Mouse (Mus musculus) heart, postnatal 0 days (tissue): ENCODE data around the gene Olfr975. TPM values are rescaled to one million over a fixed set of nuclear protein-coding genes. Genes with fewer than 3 reads are reported as not detected.
"Not testable (repeated sequence)": the region's sequence is repeated elsewhere in the genome, so short reads cannot be mapped to it uniquely, and the experiment has no call there.

ENCODE experiments used
- ATAC-seq: fragments of 200-750 bp; cut with Nextera tagmentation; 2 replicates; pipeline ENCODE4 v1.8.0; 2017; ENCODE audit warnings: low read depth, moderate number of reproducible peaks, moderate library complexity; ENCODE audit not compliant: insufficient read depth
- DNase-seq: peaks from one replicate; pipeline ENCODE4 v3.0.0-alpha.2; 2016; ENCODE audit warnings: low spot score
- H3K27ac ChIP-seq: fragments of 300-500 bp; sonication (generic); 2 replicates; pipeline ENCODE4 v1.5.1; 2014; ENCODE audit warnings: low read depth, mild to moderate bottlenecking
- H3K27me3 ChIP-seq: fragments of 300-500 bp; sonication (generic); 2 replicates; pipeline ENCODE4 v1.6.1; 2014; ENCODE audit warnings: low read length, mixed read lengths; ENCODE audit not compliant: control insufficient read depth, insufficient read depth
- H3K36me3 ChIP-seq: fragments of 300-500 bp; sonication (generic); replicated peaks from 2 replicates; pipeline ENCODE4 v1.6.1; 2014; ENCODE audit warnings: low read length, mixed read lengths; ENCODE audit not compliant: control insufficient read depth, insufficient read depth
- H3K4me1 ChIP-seq: fragments of 300-500 bp; sonication (generic); 2 replicates; pipeline ENCODE4 v1.6.1; 2014; ENCODE audit warnings: antibody characterized with exemption; ENCODE audit not compliant: control insufficient read depth, insufficient read depth
- H3K4me2 ChIP-seq: fragments of 300-500 bp; sonication (generic); 2 replicates; pipeline ENCODE4 v1.6.1; 2014; ENCODE audit warnings: low read depth, mild to moderate bottlenecking, low read length, moderate library complexity
- H3K4me3 ChIP-seq: fragments of 300-500 bp; sonication (generic); 2 replicates; pipeline ENCODE4 v1.5.1; 2014; ENCODE audit warnings: low read depth, low read length
- H3K9ac ChIP-seq: fragments of 300-500 bp; sonication (generic); replicated peaks from 2 replicates; pipeline ENCODE4 v1.6.1; 2014; ENCODE audit warnings: low read depth, low read length, mixed read lengths
- H3K9me3 ChIP-seq: fragments of 300-500 bp; sonication (generic); replicated peaks from 2 replicates; pipeline ENCODE4 v1.6.1; 2016; ENCODE audit warnings: low read length; ENCODE audit not compliant: control insufficient read depth
- CTCF ChIP-seq: IDR thresholded peaks from 2 replicates; pipeline ENCODE4 v1.5.1; 2016; ENCODE audit warnings: antibody characterized with exemption, control low read depth, low read depth
- EP300 ChIP-seq: IDR thresholded peaks from 2 replicates; pipeline ENCODE4 v1.6.1; 2016; ENCODE audit warnings: antibody characterized with exemption, low read depth
- WGBS: fragments of 180-500 bp; shearing (Covaris S2); extraction: QIAGEN DNeasy Blood & Tissue Kit; methylation state at CpG from one replicate; pipeline ENCODE4 v1.1.7; 2014; 5-methylcytosine and 5-hydroxymethylcytosine counted together
- polyA plus RNA-seq: library from polyadenylated mRNA; unstranded; fragments of >200 nt; fragmentation: Nextera tagmentation; extraction: Ambion mirVana; gene quantifications from 2 replicates; pipeline ENCODE4 v1.2.1, GENCODE M21; 2015
- total RNA-seq: library from RNA; depleted of rRNA; stranded (reverse); fragments of >200 nt; gene quantifications from 2 replicates; pipeline ENCODE4 v1.2.3, GENCODE M21; 2014; ENCODE audit warnings: low replicate concordance; rRNA removed

The Olfr975 gene
- total RNA-seq = not detected in 2 replicates
- polyA plus RNA-seq = not detected in 2 replicates

- Histone ChIP-seq H3K27ac (no peak within 1 kb of the TSS), H3K27me3 (no peaks in the 10 kb centered on the region), H3K9ac (no peak within 1 kb of the TSS), H3K9me3 (no peaks in the 10 kb centered on the region), H3K36me3 (no peaks in the 10 kb centered on the region), H3K4me3 (no peak within 1 kb of the TSS), H3K4me1 (no peaks in the 10 kb centered on the region), H3K4me2 (no peak within 1 kb of the TSS)
- ATAC-seq (no peak), DNase-seq (no peak)
- WGBS = 44% methylated on average over 1 of the region's 1 CpGs
- TF ChIP-seq CTCF = no peak
- TF ChIP-seq EP300 = no peak
Observed at GRCm38 (mm10) chr9:39951946-39952345, at the start of gene Olfr975. Olfr975 (minus strand) TSS chr9:39952046.

DNA sequence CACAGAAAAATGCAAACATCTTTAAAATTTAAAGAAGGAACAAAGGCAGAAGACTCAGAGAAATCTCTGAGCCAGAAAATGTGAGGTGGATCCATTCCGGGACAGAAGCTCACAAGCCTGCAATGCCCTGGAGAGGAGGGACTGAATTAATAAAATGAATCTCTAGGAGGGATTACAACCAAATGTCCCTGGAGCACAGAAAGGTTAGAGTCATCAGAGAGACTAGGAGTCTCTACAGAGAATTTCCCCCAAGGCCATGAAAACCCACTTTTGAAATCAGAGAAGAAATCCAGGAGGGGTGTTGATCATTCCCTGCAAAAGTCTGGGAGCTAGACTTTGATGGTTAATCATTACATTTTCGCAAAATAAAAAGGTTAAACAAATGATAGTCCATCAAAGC lies 40.0 kb upstream of the Olfr975 start, which contains the start of gene Olfr978:
Olfr978 (plus strand) TSS at position 301 of the 400 bp plus-strand sequence.
- DNase-seq = no peak
- no peak for TF ChIP-seq CTCF
- no peak for TF ChIP-seq EP300
- 79% methylated on average over 2 of the region's 2 CpGs for WGBS
- Histone ChIP-seq H3K27me3 (no peaks in the 10 kb centered on the region), H3K9ac (no peak within 1 kb of the TSS), H3K4me2 (no peak within 1 kb of the TSS), H3K27ac (no peak within 1 kb of the TSS), H3K9me3 (no peaks in the 10 kb centered on the region), H3K4me1 (no peaks in the 10 kb centered on the region), H3K36me3 (no peaks in the 10 kb centered on the region), H3K4me3 (no peak within 1 kb of the TSS)
- no peak for ATAC-seq

DNA sequence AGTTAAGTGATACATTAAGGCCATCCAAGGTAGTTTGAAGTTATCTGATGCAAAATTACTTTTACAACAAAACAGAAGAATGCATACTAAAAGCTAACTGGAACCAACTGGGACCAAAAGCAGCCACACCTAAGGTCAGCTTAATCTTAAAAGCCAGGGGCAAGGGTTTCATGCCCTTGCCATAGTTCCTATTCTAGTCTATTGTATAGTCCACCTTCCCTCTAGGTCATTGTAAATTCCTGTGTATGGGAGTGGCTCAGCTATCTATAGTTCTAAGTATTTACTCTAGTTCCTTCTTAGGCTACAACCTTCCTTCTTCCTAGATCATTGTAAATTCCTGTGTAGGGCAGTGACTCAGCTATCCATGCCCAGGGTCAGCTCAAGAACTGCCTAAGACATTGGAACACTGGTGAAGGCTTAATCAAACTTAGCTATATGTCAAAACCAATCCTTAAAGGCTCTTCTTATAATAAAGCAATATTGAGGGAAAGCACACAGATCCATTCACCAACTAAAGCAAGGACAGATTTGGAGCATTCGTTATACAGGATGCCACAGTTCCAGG lies 24.8 kb upstream of the Olfr975 start:
- not testable (repeated sequence) for H3K4me2 ChIP-seq
- 72% methylated on average over 1 of the region's 1 CpGs for WGBS

GRCm38 (mm10) chr9:39961033-39961432 lies 9.2 kb upstream of the Olfr975 start, which contains the start of gene Olfr976:
Olfr976 (minus strand) TSS chr9:39961133.
- H3K27me3 ChIP-seq, H3K27ac ChIP-seq, DNase-seq, H3K36me3 ChIP-seq, ATAC-seq, H3K4me3 ChIP-seq, H3K9ac ChIP-seq, H3K9me3 ChIP-seq, H3K4me2 ChIP-seq, H3K4me1 ChIP-seq: not testable (repeated sequence)
- 75% methylated on average over 6 of the region's 9 CpGs for WGBS

More for the DNA sequence above, 24.8 kb upstream of the Olfr975 start:
- not testable (repeated sequence) for H3K27ac ChIP-seq, H3K4me1 ChIP-seq, H3K9me3 ChIP-seq, H3K4me3 ChIP-seq, ATAC-seq, H3K9ac ChIP-seq, DNase-seq, H3K36me3 ChIP-seq, H3K27me3 ChIP-seq

- Histone ChIP-seq H3K27ac (no peak within 1 kb of the TSS), H3K36me3 (no peaks in the 10 kb centered on the region), H3K4me3 (no peak within 1 kb of the TSS), H3K4me1 (no peaks in the 10 kb centered on the region), H3K27me3 (no peaks in the 10 kb centered on the region), H3K9ac (no peak within 1 kb of the TSS), H3K9me3 (no peaks in the 10 kb centered on the region), H3K4me2 (no peak within 1 kb of the TSS)
- DNase-seq = no peak
- ATAC-seq = no peak
- WGBS = 80% methylated on average over 1 of the region's 1 CpGs
- no peak for TF ChIP-seq EP300
- no peak for TF ChIP-seq CTCF
Observed at GRCm38 (mm10) chr9:39937201-39937600, 14.6 kb downstream of the Olfr975 start, which contains the start of gene Olfr974. Olfr974 (plus strand) TSS chr9:39937501.

DNA sequence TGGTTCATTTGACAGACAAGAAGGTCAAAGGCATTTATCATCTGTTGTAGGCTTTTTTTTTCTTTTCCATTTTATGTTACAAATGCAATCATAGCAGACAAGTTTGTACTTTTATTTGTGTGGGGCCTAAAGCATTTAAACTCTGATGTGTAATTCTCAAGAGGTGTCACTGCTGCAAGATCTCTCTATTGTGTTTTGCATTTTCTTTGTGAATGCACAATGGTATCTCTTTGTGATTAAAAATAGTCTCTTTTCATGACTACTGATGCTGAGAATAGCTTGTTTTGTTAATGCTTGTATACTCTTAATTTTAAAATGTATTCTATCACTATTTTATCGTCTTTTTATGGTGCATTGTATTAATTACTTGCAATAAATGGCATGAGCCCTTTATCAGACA lies 23.0 kb downstream of the Olfr975 start:
- DNase-seq, H3K4me3 ChIP-seq, H3K9me3 ChIP-seq, ATAC-seq, H3K27ac ChIP-seq, H3K27me3 ChIP-seq, H3K4me2 ChIP-seq, H3K36me3 ChIP-seq, H3K4me1 ChIP-seq, H3K9ac ChIP-seq: not testable (repeated sequence)
- WGBS = 54% methylated on average over 1 of the region's 1 CpGs

DNA sequence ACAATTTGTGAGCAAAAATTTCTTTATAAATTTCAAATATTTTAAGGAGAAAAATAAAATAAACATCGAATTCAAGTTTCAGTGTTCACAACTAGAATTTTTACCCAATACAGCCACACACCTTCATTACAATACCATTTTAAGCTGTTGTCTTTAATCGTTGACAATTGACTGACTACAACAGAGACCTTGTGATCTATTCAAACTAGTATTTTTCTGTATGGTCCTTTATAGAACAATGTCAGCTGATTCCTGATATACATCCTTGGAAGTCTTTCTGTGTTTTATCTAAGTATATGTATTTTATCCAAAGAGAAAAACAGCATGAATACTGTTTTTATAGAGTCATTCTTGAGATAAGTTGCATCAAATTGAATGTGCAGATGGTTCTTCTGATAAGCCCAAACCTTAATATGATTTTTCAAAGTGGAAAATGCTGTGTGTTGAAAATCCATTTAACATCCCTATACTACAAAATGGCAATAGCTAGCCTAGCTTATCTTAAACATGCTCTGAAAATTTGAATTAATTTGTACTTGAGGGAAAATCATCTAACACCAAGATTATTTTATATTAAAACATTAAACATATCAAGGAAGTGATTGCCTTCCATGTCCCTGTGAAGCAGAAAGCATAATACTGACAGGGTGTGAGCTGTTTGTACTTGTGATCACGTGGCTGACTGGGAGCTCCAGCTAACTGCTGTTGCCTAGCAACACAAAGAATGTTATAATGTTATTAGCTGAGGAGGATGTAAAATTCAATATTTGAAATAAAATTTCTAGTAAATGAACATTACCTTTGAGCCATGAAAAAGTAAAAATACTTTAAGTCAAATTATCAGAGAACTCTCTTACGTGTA lies 23.6 kb downstream of the Olfr975 start:
- H3K4me3 ChIP-seq, H3K27me3 ChIP-seq, H3K36me3 ChIP-seq, H3K9me3 ChIP-seq, H3K27ac ChIP-seq, H3K4me2 ChIP-seq, ATAC-seq, DNase-seq, H3K9ac ChIP-seq, H3K4me1 ChIP-seq: not testable (repeated sequence)
- no CpG with 5 or more reads among the region's 4 CpGs for WGBS
